Mouse (Mus musculus): Measurements from ENCODE around the gene Zfp185.
A peak's percentile ranks its signal among the peaks of the same experiment; 100 is the strongest.

Gene Zfp185

GRCm38 (mm10) chrX:72986841-72987519 lies at the start of gene Zfp185:
Gene Zfp185 (plus strand): TSS chrX:72987339.
- no peak for DNase-seq (ENCODE audit: low read depth)

- peak; percentile 2 for DNase-seq (ENCODE audit: low read depth)
These were observed 33.7 kb upstream of the Zfp185 start for GRCm38 (mm10) chrX:72953464-72953863.

GRCm38 (mm10) chrX:72956486-72956885 lies 30.7 kb upstream of the Zfp185 start:
- DNase-seq (ENCODE audit: low read depth), result no peak

GRCm38 (mm10) chrX:72960431-72960830 lies 26.7 kb upstream of the Zfp185 start:
- peak; percentile 2 for DNase-seq (ENCODE audit: low read depth)

- DNase-seq (ENCODE audit: low read depth), result no peak
These were observed 25.6 kb upstream of the Zfp185 start for GRCm38 (mm10) chrX:72961511-72961910.

GRCm38 (mm10) chrX:72962743-72963142 lies 24.4 kb upstream of the Zfp185 start:
- no peak for DNase-seq (ENCODE audit: low read depth)

- no peak for DNase-seq (ENCODE audit: low read depth)
These were observed 4.3 kb upstream of the Zfp185 start for GRCm38 (mm10) chrX:72982831-72983230.

GRCm38 (mm10) chrX:72985607-72986006 lies 1.5 kb upstream of the Zfp185 start:
- DNase-seq (ENCODE audit: low read depth), result no peak

- DNase-seq (ENCODE audit: low read depth), result no peak
These were observed 374 bp downstream of the Zfp185 start for GRCm38 (mm10) chrX:72987520-72987905.

GRCm38 (mm10) chrX:72988431-72988830 lies 1.3 kb downstream of the Zfp185 start:
- DNase-seq (ENCODE audit: low read depth), result no peak

- no peak for DNase-seq (ENCODE audit: low read depth)
These were observed 3.4 kb downstream of the Zfp185 start for GRCm38 (mm10) chrX:72990581-72990980.

GRCm38 (mm10) chrX:72992291-72992919 lies 5.3 kb downstream of the Zfp185 start:
- DNase-seq (ENCODE audit: low read depth), result no peak

- no peak for DNase-seq (ENCODE audit: low read depth)
These were observed 8.4 kb downstream of the Zfp185 start for GRCm38 (mm10) chrX:72995542-72995941.

GRCm38 (mm10) chrX:73003110-73003509 lies 16.0 kb downstream of the Zfp185 start:
- DNase-seq (ENCODE audit: low read depth), result no peak

GRCm38 (mm10) chrX:73005678-73006077 lies 18.5 kb downstream of the Zfp185 start:
- DNase-seq (ENCODE audit: low read depth), result no peak

- DNase-seq (ENCODE audit: low read depth), result peak; percentile 78
These were observed 20.7 kb downstream of the Zfp185 start for GRCm38 (mm10) chrX:73007597-73008479.

GRCm38 (mm10) chrX:73012846-73013245 lies 25.7 kb downstream of the Zfp185 start:
- DNase-seq (ENCODE audit: low read depth), result no peak

GRCm38 (mm10) chrX:73037003-73037402 lies 49.9 kb downstream of the Zfp185 start, which contains the start of gene Pnma5:
Gene Pnma5 (minus strand): TSS chrX:73037103.
- DNase-seq (ENCODE audit: low read depth), result no peak

- DNase-seq (ENCODE audit: low read depth), result no peak
These were observed 51.7 kb downstream of the Zfp185 start for GRCm38 (mm10) chrX:73038831-73039230.

- no peak for DNase-seq (ENCODE audit: low read depth)
These were observed 52.5 kb downstream of the Zfp185 start for GRCm38 (mm10) chrX:73039666-73040065.

GRCm38 (mm10) chrX:73053860-73054563 lies 66.9 kb downstream of the Zfp185 start:
- peak; percentile 40 for DNase-seq (ENCODE audit: low read depth)

GRCm38 (mm10) chrX:73061528-73061927 lies 74.4 kb downstream of the Zfp185 start:
- DNase-seq (ENCODE audit: low read depth), result no peak
